Mouse (Mus musculus) CD8-positive naive resting alpha-beta T cell, adult 2 months (primary cell): ENCODE data around the gene Cxcl17.

Experiments used
- DNase-seq, 2 experiments: peaks; one replicate each; pipeline ENCODE4 v3.0.0; 2022; ENCODE audit warnings: low read depth in 2 of 2, low spot score in 2 of 2

The Cxcl17 gene

DNA sequence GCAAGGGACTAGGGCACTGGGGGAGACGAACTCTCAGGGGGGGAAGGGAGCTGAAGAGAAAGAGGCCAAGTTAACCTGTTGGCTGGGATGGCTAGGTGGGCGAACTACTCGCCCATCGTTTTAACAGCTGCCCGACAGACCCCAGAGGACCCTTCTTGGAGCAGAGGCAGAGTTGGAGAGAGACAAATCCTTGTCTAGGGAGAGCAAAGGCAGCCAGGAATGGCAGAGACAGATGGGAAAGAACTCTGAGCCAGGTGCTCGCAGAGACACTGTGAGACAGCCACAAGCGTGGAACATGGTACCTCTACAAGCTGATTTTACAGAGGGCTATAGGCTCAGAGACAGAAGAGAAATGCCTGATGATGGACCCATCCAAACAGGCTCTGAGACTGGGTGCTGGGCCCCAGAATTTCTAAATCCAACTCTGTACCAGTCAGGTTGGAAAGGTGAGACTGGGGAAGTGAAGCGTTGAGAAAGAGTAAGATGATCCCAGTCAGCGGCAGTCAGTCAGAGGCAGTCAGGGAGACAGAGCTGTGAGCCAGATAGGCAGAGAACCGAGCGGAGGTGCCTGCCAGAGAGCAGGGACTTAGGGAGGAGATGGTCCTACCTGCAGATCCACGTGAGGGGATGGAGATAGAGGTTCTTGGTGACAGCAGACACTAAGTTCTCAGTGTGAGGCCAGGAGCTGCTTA, 43.5 kb downstream of the Cxcl17 start, which contains the start of gene Cnfn:
Gene Cnfn (minus strand): TSS at position 667 of the 692 bp plus-strand sequence.
- no peak for DNase-seq

DNA sequence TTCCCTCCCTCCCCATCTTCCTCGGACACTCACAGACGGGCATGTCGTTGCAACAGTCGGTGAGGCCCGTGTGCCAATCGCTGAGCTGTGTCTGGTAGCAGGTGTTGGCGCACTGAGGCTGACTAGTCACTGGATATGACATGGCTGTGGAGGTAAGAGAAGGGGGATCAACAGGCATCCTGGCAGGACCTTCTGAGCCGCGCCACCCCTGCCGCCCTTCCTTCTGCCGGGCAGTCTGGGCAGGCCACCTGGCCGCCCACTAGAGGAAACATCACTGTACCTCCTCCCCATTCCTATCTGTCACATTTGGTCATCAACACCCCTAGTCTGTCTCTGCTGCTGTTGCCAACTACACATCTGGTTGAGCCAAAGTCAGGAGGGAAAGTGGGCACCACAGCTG, 44.4 kb downstream of the Cxcl17 start:
- no peak for DNase-seq

DNA sequence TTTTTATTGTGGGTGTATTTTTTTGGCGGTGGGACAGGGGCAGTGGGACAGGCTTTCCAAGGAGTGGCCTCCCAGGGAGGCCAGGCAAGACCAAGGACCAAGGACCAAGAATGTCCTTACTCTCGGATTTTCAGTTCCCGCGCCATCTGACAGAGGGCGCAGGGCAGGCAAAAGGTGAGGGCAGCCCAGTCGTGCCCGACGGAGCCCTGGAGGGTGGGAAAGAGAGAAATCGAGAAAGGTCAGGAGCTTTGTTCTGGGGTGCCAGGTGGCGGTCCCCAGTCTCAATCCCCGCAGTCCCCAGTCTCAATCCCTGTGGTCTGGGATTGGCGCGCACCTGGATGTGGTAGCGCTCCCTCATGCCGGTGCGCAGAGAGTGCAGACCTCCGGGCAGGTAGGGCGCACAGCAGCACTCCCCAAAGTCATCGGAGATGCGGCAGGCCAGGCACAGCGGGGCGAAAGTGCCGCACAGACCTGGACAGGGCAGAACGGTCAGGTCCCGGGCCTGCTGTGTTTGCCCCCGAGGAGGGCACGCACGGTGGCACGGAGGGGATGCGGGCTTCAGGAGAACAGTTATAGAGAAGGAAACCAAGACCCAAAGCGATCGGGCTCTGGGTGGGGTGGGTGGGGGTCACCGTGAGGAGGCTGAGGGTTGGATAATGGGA, 44.9 kb downstream of the Cxcl17 start:
- DNase-seq = no peak

DNA sequence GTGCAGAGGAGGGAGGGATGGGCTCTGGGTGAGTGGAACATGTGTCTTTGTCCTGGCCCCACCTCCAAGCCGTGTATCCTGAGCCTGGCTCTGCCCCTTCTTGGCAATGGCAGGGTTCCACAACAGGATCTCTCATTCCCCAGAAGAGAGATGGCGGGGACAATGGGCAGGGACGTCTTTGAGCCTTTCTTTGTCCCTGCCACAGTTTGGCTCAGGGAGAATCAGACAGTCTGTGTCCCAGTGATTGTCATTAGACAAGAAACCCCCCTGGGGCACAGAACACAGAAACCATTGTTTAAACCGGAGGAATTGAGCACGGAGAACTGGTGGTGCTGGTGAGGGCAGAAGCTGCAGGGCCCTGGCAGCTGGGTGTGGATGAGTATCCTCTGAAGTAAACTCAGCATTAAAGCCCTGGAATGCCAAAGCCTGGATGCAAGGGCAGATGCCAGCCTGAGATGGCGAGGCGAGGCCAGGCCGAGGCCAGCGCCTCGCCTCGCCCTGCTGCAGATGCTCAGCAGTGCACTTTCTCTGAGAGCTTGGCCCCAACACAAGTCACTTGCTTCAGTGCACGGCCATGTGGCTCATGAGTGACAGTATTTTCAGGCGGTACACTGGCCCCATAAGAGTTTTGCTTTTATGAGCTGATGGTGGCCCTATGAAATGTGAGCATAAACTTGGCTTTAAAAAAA, 46.6 kb downstream of the Cxcl17 start:
- DNase-seq = no peak

DNA sequence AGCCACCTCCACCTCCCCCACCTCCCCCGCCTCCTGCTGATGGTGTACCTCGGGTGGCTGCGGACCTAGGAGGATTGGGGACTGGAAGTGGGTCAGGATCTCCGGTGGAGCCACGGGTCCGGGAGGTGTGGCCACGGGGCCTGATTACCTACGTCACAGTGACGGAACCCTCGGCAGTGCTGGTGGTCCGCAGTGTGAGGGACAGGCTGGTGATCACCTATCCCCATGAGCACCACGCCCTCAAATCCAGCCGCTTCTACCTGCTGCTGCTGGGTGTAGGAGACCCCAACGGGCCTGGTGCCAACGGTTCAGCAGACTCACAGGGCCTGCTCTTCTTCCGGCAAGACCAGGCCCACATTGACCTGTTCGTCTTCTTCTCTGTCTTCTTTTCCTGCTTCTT, 49.1 kb downstream of the Cxcl17 start:
- no peak for DNase-seq

DNA sequence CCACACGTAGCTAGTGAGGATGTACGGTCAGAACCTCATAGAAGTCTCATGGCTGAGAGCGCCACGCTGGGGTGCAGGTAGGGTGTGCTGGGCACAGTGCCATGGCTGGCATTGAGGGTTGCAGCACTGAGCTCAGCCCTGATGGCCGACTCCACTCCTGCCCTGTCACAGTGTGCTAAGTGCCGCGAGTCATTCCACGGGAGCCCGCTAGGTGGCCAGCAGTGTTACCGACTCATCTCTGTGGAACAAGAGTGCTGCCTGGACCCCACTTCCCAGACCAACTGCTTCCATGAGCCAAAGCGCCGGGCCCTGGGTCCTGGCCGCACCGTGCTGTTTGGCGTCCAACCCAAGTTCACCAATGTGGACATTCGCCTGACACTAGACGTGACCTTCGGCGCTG, 49.5 kb downstream of the Cxcl17 start:
- DNase-seq = no peak

DNA sequence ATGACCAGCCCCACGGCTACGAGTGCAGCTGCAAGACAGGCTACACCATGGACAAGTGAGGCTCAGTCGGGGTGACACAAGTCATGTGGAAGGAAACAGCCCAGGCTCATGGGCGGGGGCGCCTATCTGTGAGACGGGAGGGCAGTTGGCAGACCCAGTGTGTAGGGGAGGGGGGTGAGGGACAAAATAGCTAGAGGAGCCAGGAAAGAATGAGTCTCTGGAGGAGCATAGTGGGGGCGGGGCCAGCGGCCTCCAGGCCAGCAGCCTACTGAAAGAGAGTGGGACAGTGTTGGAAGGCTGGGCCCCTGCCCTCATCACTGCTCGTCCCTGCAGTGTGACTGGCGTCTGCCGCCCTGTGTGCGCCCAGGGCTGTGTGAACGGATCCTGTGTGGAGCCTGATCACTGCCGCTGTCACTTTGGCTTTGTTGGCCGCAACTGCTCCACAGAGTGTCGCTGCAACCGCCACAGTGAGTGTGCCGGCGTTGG, 53.9 kb downstream of the Cxcl17 start:
- DNase-seq = no peak
